In the genomic region with DNA sequence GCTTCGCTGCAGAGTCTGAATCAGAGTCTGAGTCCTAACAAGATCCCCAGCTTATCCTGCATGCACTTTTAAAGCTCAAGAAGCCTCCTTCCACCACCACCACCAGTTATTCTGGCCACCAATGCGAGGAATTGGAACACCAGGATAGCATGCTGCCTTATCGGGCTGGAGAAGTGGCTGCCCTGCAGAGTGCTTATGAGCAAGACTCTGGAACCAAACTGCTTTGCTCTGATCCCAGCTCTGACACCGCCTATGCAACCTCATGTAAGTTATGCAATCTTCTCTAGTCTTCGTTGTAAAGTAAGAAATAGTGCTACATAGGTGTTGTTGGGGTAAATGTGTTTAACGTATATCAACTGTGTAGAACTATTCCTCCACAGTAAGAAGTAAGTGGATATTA, we compare ENCODE assay signal across 34 mouse cellular contexts. TPM values are rescaled to one million over a fixed set of nuclear protein-coding genes. Genes with fewer than 3 reads are reported as not detected.
"Had no signal": no experiment of that assay in that cellular context is flagged by ENCODE, and none has a peak within 500 bp of the region (broad histone marks: within the 10 kb centered on the region; RNA-seq: fewer than 3 reads in every experiment).

No protein-coding gene starts in this region.

- H3K27ac ChIP-seq: limb, embryonic 10.5 days; limb, embryonic 12.5 days; limb, embryonic 13.5 days; limb, embryonic 15.5 days; liver, embryonic 12.5 days; liver, embryonic 13.5 days; liver, embryonic 14.5 days; liver, embryonic 15.5 days; lung, embryonic 15.5 days; macrophage; midbrain, embryonic 10.5 days; midbrain, embryonic 12.5 days; midbrain, embryonic 13.5 days; midbrain, embryonic 15.5 days; neural tube, embryonic 12.5 days had no signal

- H3K4me3 ChIP-seq: limb, embryonic 10.5 days; limb, embryonic 12.5 days; limb, embryonic 13.5 days; limb, embryonic 15.5 days; liver, embryonic 12.5 days; liver, embryonic 13.5 days; liver, embryonic 15.5 days; lung, embryonic 15.5 days; megakaryocyte, embryonic 14.5 days; midbrain, embryonic 10.5 days; midbrain, embryonic 12.5 days; midbrain, embryonic 13.5 days; midbrain, embryonic 15.5 days; myocyte; neural tube, embryonic 12.5 days had no signal

- DNase-seq: left cerebral cortex, postnatal 4 days; liver; liver, embryonic 13.5 days; liver, postnatal 0 days; lung, adult 18-20 months; lung, adult 2 months; lung, embryonic 14.5 days; lung, postnatal 10 days; lung, postnatal 14 days; lung, postnatal 36 days; lung, postnatal 4 days; midbrain, embryonic 14.5 days had no signal

- ATAC-seq: liver, embryonic 12.5 days; liver, postnatal 0 days; lung, postnatal 0 days; midbrain, embryonic 13.5 days; midbrain, embryonic 15.5 days; midbrain, embryonic 16.5 days had no signal

- H3K4me1 ChIP-seq: limb, embryonic 10.5 days; limb, embryonic 12.5 days; limb, embryonic 13.5 days; limb, embryonic 15.5 days; liver, embryonic 12.5 days; liver, embryonic 13.5 days; liver, embryonic 15.5 days; lung, embryonic 15.5 days; megakaryocyte, embryonic 14.5 days; midbrain, embryonic 10.5 days; midbrain, embryonic 12.5 days; midbrain, embryonic 13.5 days; midbrain, embryonic 15.5 days; neural tube, embryonic 12.5 days had no signal

- H3K27me3 ChIP-seq: limb, embryonic 12.5 days; limb, embryonic 13.5 days; limb, embryonic 15.5 days; liver, embryonic 12.5 days; liver, embryonic 13.5 days; liver, embryonic 15.5 days; lung, embryonic 15.5 days; megakaryocyte, embryonic 14.5 days; midbrain, embryonic 12.5 days; midbrain, embryonic 13.5 days; midbrain, embryonic 15.5 days; neural tube, embryonic 12.5 days had no signal

- H3K9me3 ChIP-seq: limb, embryonic 10.5 days; limb, embryonic 12.5 days; limb, embryonic 13.5 days; limb, embryonic 15.5 days; liver, embryonic 12.5 days; liver, embryonic 13.5 days; liver, embryonic 15.5 days; lung, embryonic 15.5 days; megakaryocyte, embryonic 14.5 days; midbrain, embryonic 10.5 days; midbrain, embryonic 12.5 days; midbrain, embryonic 13.5 days; midbrain, embryonic 15.5 days; neural tube, embryonic 12.5 days had no signal

RNA-seq across cellular contexts. Expression of a gene that starts 32.3 kb away (rescaled TPM):
- total RNA-seq: megakaryocyte progenitor cell, adult 5-6 weeks; megakaryocyte, adult 5-6 weeks; megakaryocyte-erythroid progenitor cell, adult 5-6 weeks; monocyte, adult 5-6 weeks had no signal
- polyA plus RNA-seq: macrophage had no signal
